Comparison of ENCODE assay signal across 8 mouse cellular contexts in genomic region chr1:192912101-192912728, GRCm38 (mm10). TPM values are rescaled to one million over a fixed set of nuclear protein-coding genes. Genes with fewer than 3 reads are reported as not detected.
DNase-seq lines count a peak whose midpoint lies in the region; ATAC-seq and TF ChIP-seq lines count a peak whose summit lies in the region.

No protein-coding gene starts in this region.

- peaks cover 7% of the 10 kb centered on the region; the same call in 1 of the 2 replicates for H3K9me3 ChIP-seq in embryonic facial prominence, embryonic 14.5 days (ENCODE audit: control insufficient read depth, low read length)
- no peaks in the 10 kb centered on the region for H3K9me3 ChIP-seq in midbrain, postnatal 0 days (ENCODE audit: low read length)

- H3K36me3 ChIP-seq in embryonic facial prominence, embryonic 14.5 days (ENCODE audit: control insufficient read depth, insufficient read depth, low read length) = 0 out of 2 replicates have a peak, but pooled peaks cover 11% of the 10 kb centered on the region
- H3K36me3 ChIP-seq in midbrain, postnatal 0 days (ENCODE audit: insufficient read depth, low read length) = no peaks in the 10 kb centered on the region

- ATAC-seq in embryonic facial prominence, embryonic 14.5 days (ENCODE audit: low read depth) = no peak
- ATAC-seq in midbrain, postnatal 0 days (ENCODE audit: low FRiP score) = no peak

- H3K4me1 ChIP-seq in embryonic facial prominence, embryonic 14.5 days (ENCODE audit: control insufficient read depth, insufficient read depth, low read length) = no peaks in the 10 kb centered on the region
- no peaks in the 10 kb centered on the region for H3K4me1 ChIP-seq in midbrain, postnatal 0 days (ENCODE audit: insufficient read depth, low read length)

- H3K27me3 ChIP-seq in embryonic facial prominence, embryonic 14.5 days (replicated peaks; ENCODE audit: control insufficient read depth, insufficient read depth, low read length) = no peaks in the 10 kb centered on the region
- H3K27me3 ChIP-seq in midbrain, postnatal 0 days (ENCODE audit: insufficient read depth, low read length) = no peaks in the 10 kb centered on the region

- 59% methylated on average over 3 of the region's 3 CpGs for WGBS in embryonic facial prominence, embryonic 14.5 days
- WGBS in midbrain, postnatal 0 days = 65% methylated on average over 3 of the region's 3 CpGs

- peak; percentile 60 for TF ChIP-seq CTCF in midbrain, postnatal 0 days (IDR thresholded peaks at IDR 0.05)

- H3K9ac ChIP-seq in embryonic facial prominence, embryonic 14.5 days (ENCODE audit: low read depth, low read length) = no peak overlapping the region
- H3K9ac ChIP-seq in midbrain, postnatal 0 days (replicated peaks; ENCODE audit: low read length, poor library complexity, severe bottlenecking) = no peak overlapping the region

- no peak overlapping the region for H3K4me3 ChIP-seq in embryonic facial prominence, embryonic 14.5 days (ENCODE audit: low read depth, low read length)
- no peak overlapping the region for H3K4me3 ChIP-seq in midbrain, postnatal 0 days (ENCODE audit: low read depth, low read length)

- no peak overlapping the region for H3K27ac ChIP-seq in embryonic facial prominence, embryonic 14.5 days (replicated peaks; ENCODE audit: low read depth, low read length)
- no peak overlapping the region for H3K27ac ChIP-seq in midbrain, postnatal 0 days (ENCODE audit: low read depth, low read length)

- H3K4me2 ChIP-seq in embryonic facial prominence, embryonic 14.5 days (ENCODE audit: low read depth, low read length) = no peak overlapping the region
- H3K4me2 ChIP-seq in midbrain, postnatal 0 days (ENCODE audit: low read depth, low read length, poor library complexity, severe bottlenecking) = no peak overlapping the region

- DNase-seq in heart, adult 18-20 months = peak; percentile 2 to 61
- no peak for DNase-seq in heart, adult 9 months (ENCODE audit: low spot score in 2 of 2)
- peak; percentile 11 for DNase-seq in ovary, postnatal 14 days (ENCODE audit: low spot score)
- no peak for DNase-seq in ovary, adult 18-20 months (ENCODE audit: low spot score)
- DNase-seq in embryonic facial prominence, embryonic 14.5 days (ENCODE audit: low spot score) = peak; percentile 46
- DNase-seq in midbrain, postnatal 0 days (ENCODE audit: low spot score) = peak; percentile 42
- no peak for DNase-seq in right cerebral cortex, adult 2 months (ENCODE audit: low spot score in 2 of 2)
- no peak for DNase-seq in spleen, postnatal 4 days (ENCODE audit: low spot score in 2 of 2)

RNA-seq across cellular contexts. Expression of gene Sertad4, which starts 56.7 kb away (rescaled TPM):
- 1 to 10 TPM; 2.4 to 2.8 TPM for total RNA-seq in heart, adult 18-20 months (2021)
- polyA plus RNA-seq in embryonic facial prominence, embryonic 14.5 days (2014; fragmentation: Nextera tagmentation; extraction: Ambion mirVana) = 49.7 and 61.7 TPM in 2 replicates
- 9.2 and 10.9 TPM in 2 replicates for total RNA-seq in midbrain, postnatal 0 days (2014; rRNA removed)
- polyA plus RNA-seq in midbrain, postnatal 0 days (2015; fragmentation: Nextera tagmentation; extraction: Ambion mirVana) = 18.6 and 19.8 TPM in 2 replicates

Comparison
In these comparisons a context has a peak if more than half of its experiments do, and no peak if none do; other contexts are left out.
1. DNase-seq: peak in heart, adult 18-20 months (2 of 2), ovary, postnatal 14 days (single experiment), embryonic facial prominence, embryonic 14.5 days (single experiment) and midbrain, postnatal 0 days (single experiment); none in heart, adult 9 months (0 of 2), ovary, adult 18-20 months (single experiment), right cerebral cortex, adult 2 months (0 of 2) and spleen, postnatal 4 days (0 of 2).